Mouse (Mus musculus) hindbrain, embryonic 16.5 days (tissue): Measurements from ENCODE around the gene Vwa8. TPM values are rescaled to one million over a fixed set of nuclear protein-coding genes. Genes with fewer than 3 reads are reported as not detected.

Source experiments
- ATAC-seq: fragments of 200-750 bp; cut with Nextera tagmentation; 2 replicates; pipeline ENCODE4 v1.8.0; 2017; ENCODE audit warnings: moderate TSS enrichment, moderate library complexity
- H3K27ac ChIP-seq: fragments of 300-500 bp; sonication (generic); 2 replicates; pipeline ENCODE4 v1.5.1; 2014; ENCODE audit warnings: low read depth, mild to moderate bottlenecking, control low read depth, low read length, moderate library complexity
- H3K27me3 ChIP-seq: fragments of 300-500 bp; sonication (generic); replicated peaks from 2 replicates; pipeline ENCODE4 v1.6.1; 2014; ENCODE audit warnings: low read length; ENCODE audit not compliant: control insufficient read depth, insufficient read depth
- H3K36me3 ChIP-seq: fragments of 300-500 bp; sonication (generic); 2 replicates; pipeline ENCODE4 v1.6.1; 2014; ENCODE audit warnings: mild to moderate bottlenecking, low read length, moderate library complexity, mixed read lengths; ENCODE audit not compliant: control insufficient read depth, insufficient read depth
- H3K4me1 ChIP-seq: fragments of 300-500 bp; sonication (generic); 2 replicates; pipeline ENCODE4 v1.6.1; 2014; ENCODE audit warnings: low read depth, low read length; ENCODE audit not compliant: control insufficient read depth, insufficient read depth
- H3K4me2 ChIP-seq: fragments of 300-500 bp; sonication (generic); 2 replicates; pipeline ENCODE4 v1.6.1; 2014; ENCODE audit warnings: mild to moderate bottlenecking, low read length, control low read depth, moderate library complexity
- H3K4me3 ChIP-seq: fragments of 300-500 bp; sonication (generic); 2 replicates; pipeline ENCODE4 v1.5.1; 2014; ENCODE audit warnings: mild to moderate bottlenecking, low read length, control low read depth, moderate library complexity
- H3K9ac ChIP-seq: fragments of 300-500 bp; sonication (generic); 2 replicates; pipeline ENCODE4 v1.6.1; 2014; ENCODE audit warnings: low read depth, mild to moderate bottlenecking, control low read depth, low read length, moderate library complexity
- H3K9me3 ChIP-seq: fragments of 300-500 bp; sonication (generic); 2 replicates; pipeline ENCODE4 v1.6.1; 2014; ENCODE audit warnings: mild to moderate bottlenecking, low read length, moderate library complexity; ENCODE audit not compliant: control insufficient read depth
- WGBS: fragments of 180-500 bp; shearing (Covaris S2); extraction: QIAGEN DNeasy Blood & Tissue Kit; methylation state at CpG from one replicate; pipeline ENCODE4 v1.1.7; 2014; 5-methylcytosine and 5-hydroxymethylcytosine counted together
- polyA plus RNA-seq: library from polyadenylated mRNA; unstranded; fragments of >200 nt; fragmentation: Nextera tagmentation; extraction: Ambion mirVana; gene quantifications from 2 replicates; pipeline ENCODE4 v1.2.1, GENCODE M21; 2015

Gene Vwa8
- polyA plus RNA-seq, 1 experiment from 2014 or later = 7.9 TPM

DNA sequence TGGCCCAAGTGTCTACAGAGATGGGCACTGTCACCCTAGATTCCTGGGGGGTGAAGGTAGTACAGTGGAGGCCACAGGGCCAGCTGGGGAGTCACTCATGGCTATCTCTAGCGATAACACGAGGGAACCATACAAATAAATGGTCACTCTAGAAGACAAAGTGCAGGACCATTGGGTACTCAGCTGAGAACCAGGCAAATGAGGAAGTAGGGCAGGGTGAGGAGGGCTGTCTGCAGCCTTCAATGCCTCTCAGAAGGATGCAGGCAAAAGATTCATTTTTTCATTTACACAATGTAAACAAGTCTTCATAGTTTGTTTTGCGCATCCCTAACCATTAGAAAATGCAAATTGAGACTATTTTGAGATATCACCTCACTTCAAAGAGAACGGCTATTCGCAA, 384.8 kb downstream of the Vwa8 start:
- H3K36me3 ChIP-seq = no peaks in the 10 kb centered on the region
- WGBS = 91% methylated on average over 5 of the region's 5 CpGs
- H3K4me1 ChIP-seq = peaks cover 2% of the 10 kb centered on the region; the same call in 1 of the 2 replicates
- H3K27me3 ChIP-seq = no peaks in the 10 kb centered on the region
- ATAC-seq = no peak
- H3K9me3 ChIP-seq = no peaks in the 10 kb centered on the region
- no peak overlapping the region for H3K9ac ChIP-seq
- no peak overlapping the region for H3K4me2 ChIP-seq
- H3K27ac ChIP-seq = no peak overlapping the region
- H3K4me3 ChIP-seq = no peak overlapping the region

DNA sequence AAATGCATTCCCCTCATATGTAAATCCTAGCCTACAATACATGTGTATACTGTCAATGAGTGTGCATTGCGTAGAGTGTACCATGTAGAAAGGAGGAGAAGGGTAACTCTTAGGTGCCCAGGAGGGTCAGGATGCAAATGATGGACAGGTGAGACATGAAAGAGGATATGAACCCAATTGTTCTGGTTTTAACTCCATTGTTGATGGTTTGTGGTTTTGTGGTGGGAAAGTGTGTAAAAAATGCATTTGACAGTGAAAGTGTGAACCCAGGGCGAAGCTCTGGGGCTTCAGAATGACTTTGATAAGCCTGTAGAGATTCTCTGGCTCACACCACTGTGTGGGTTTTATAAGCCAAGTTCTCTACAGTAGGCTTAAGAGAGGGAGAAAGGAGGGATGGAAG, 385.7 kb downstream of the Vwa8 start:
- H3K27me3 ChIP-seq = no peaks in the 10 kb centered on the region
- H3K4me1 ChIP-seq = peaks cover 2% of the 10 kb centered on the region; the same call in 1 of the 2 replicates
- no peak overlapping the region for H3K4me3 ChIP-seq
- no peak for ATAC-seq
- no peak overlapping the region for H3K27ac ChIP-seq
- no peaks in the 10 kb centered on the region for H3K36me3 ChIP-seq
- no peaks in the 10 kb centered on the region for H3K9me3 ChIP-seq
- H3K4me2 ChIP-seq = no peak overlapping the region
- H3K9ac ChIP-seq = no peak overlapping the region
- WGBS = 98% methylated on average over 2 of the region's 2 CpGs

DNA sequence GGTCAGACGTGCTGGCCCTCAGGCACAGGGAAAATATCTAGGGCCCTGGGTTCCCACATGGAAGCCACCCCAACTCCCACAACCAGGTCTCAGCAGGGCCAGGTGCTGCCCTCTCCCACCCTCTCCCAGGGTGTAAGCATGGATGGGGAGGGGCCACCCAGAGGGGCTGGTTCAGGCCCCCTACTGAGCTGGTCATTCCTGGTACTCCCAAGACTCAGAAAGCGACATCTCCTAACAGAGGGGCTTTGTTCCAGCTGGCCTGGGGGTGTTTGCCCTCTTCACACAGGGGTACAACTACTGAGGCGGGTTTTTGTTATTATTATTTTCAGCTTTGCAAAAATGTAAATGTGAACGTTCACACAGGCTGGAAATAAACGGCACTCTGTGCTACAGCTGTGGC, 386.3 kb downstream of the Vwa8 start:
- Histone ChIP-seq H3K4me2 (no peak overlapping the region), H3K4me1 (peaks cover 2% of the 10 kb centered on the region; the same call in 1 of the 2 replicates), H3K9me3 (no peaks in the 10 kb centered on the region), H3K27me3 (no peaks in the 10 kb centered on the region), H3K36me3 (no peaks in the 10 kb centered on the region), H3K9ac (no peak overlapping the region), H3K27ac (no peak overlapping the region), H3K4me3 (no peak overlapping the region)
- WGBS = 56% methylated on average over 5 of the region's 5 CpGs
- ATAC-seq = no peak

DNA sequence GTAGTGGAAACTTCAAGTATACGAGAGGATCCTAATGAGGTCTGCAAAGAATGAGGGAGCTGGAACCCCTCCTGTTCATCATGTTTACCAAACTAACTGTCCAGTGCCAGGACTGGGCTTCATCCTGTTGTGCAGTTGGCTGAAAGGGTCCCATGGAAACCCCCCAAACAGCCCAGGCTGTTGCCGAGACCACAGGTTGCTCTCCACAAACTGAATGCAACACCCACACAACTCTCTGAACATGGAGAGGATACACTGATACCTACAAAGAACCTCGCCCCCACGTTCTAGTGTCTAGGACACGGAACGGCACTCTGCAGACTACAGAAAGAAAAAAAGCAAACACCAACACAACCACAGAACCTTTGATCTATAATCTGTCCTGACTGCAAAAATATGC, 387.4 kb downstream of the Vwa8 start:
- Histone ChIP-seq H3K9ac (no peak overlapping the region), H3K36me3 (no peaks in the 10 kb centered on the region), H3K4me1 (peaks cover 2% of the 10 kb centered on the region; the same call in 1 of the 2 replicates), H3K9me3 (peaks cover 2% of the 10 kb centered on the region; the same call in 1 of the 2 replicates), H3K27ac (no peak overlapping the region), H3K4me2 (no peak overlapping the region), H3K4me3 (no peak overlapping the region), H3K27me3 (no peaks in the 10 kb centered on the region)
- 73% methylated on average over 6 of the region's 6 CpGs for WGBS
- ATAC-seq = no peak

DNA sequence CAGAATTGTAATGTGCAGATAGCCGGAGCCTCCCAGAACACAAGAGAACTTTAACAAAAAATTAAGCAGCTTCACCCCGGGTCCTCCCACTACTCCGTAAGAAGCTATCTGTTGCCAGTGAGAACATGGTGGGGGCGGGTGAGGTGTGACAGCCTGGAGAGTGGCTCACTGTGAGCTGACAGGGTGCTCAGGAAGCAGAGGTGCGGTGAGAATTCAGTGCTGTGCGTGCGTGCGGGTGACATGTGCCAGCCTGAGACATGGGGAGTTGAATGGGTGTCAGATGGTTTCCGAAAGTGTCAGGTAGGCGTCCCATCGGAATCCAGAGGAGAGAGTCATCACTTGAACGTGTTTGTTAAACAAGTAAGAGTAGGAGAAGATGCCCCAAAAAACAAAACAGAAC, 390.6 kb downstream of the Vwa8 start:
- Histone ChIP-seq H3K4me2 (no peak overlapping the region), H3K4me1 (peaks cover 4% of the 10 kb centered on the region; the same call in 1 of the 2 replicates), H3K36me3 (no peaks in the 10 kb centered on the region), H3K27me3 (no peaks in the 10 kb centered on the region), H3K9me3 (peaks cover 2% of the 10 kb centered on the region; the same call in 1 of the 2 replicates), H3K27ac (no peak overlapping the region), H3K4me3 (no peak overlapping the region), H3K9ac (no peak overlapping the region)
- WGBS = 92% methylated on average over 12 of the region's 12 CpGs
- no peak for ATAC-seq

DNA sequence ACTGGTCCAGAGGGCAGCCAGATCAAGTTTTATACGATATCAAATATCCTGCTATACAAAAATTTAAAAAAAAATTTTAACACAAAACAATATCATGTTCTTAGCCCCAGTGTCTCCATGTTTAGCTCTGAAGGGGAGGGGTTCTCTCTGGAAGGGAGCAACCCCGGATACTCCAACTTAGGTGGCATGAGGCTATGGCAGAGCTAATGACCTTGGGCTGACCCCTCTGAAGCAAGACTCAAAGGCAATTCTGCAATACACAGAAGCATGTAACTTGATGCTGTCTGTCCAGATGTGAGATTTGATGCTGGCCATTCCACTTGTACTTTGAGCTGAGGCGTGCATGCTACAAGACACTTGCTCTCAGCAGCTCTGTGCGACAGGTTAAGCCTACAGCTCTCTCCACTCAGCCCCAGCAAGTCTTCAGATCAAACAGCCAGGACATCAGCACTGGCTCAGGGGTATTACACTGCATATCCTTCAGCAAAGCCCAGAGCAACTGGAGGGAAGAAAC, 392.3 kb downstream of the Vwa8 start:
- no peak overlapping the region for H3K4me2 ChIP-seq
- H3K4me1 ChIP-seq = peaks cover 7% of the 10 kb centered on the region; the same call in 1 of the 2 replicates
- H3K9ac ChIP-seq = no peak overlapping the region
- no peaks in the 10 kb centered on the region for H3K27me3 ChIP-seq
- H3K4me3 ChIP-seq = no peak overlapping the region
- WGBS = 86% methylated on average over 4 of the region's 4 CpGs
- peaks cover 2% of the 10 kb centered on the region; the same call in 1 of the 2 replicates for H3K9me3 ChIP-seq
- no peak for ATAC-seq
- H3K27ac ChIP-seq = no peak overlapping the region
- no peaks in the 10 kb centered on the region for H3K36me3 ChIP-seq

DNA sequence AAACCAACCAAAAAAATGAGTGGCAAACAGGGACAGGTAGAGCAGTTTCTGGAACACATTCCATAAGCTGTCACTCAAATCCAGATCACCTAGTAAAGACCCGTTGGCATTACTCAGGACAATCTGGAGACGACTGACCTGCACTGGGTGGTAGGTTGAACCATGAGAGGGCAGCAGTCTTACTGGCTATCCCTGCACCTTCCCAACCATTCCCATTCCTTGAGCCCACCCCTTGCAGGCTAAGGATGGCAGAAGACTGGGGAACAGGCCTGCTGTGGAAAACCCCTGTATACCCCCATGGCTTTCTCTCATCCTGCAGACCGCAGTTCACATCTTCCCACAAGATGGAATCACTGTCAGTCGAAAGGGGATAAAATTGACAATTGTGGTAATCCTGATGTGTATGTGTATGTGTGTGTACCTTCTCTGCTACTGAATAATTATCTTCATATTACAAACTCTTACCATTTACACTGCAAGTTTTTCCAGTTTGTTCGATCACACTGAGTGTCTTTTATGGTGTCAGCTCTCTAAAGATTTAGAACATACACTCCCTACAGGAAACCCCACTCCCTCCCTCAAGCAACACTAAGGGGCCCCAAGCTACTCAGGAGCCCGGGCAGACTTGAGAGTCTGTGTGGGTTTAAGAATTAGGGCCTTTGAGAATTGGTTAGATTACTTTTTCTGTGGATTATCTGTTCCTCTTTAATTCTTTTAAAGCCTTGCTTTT, 393.0 kb downstream of the Vwa8 start:
- ATAC-seq = no peak
- 83% methylated on average over 6 of the region's 6 CpGs for WGBS

DNA sequence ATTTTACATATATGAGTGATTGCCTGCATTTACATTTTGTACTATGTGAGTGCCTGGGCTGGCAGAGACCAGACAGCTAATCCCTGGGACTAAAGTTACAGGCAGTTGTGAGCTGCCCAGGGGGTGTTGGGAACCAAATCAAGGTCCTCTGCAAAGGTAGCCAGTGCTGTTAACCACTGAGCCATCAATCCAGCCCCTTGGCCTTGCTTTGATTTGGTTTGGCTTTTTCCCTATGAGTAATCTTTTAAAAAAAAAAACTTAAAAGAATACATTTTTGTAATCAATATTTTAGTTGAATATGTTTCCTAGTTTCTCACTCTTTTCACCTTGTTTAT, 393.5 kb downstream of the Vwa8 start:
- no peaks in the 10 kb centered on the region for H3K27me3 ChIP-seq
- no peak overlapping the region for H3K9ac ChIP-seq
- no peaks in the 10 kb centered on the region for H3K36me3 ChIP-seq
- 0 out of 2 replicates have a peak, but pooled peaks cover 5% of the 10 kb centered on the region for H3K4me1 ChIP-seq
- H3K4me3 ChIP-seq = no peak overlapping the region
- no peak for ATAC-seq
- H3K4me2 ChIP-seq = no peak overlapping the region
- H3K27ac ChIP-seq = no peak overlapping the region
- peaks cover 2% of the 10 kb centered on the region; the same call in 1 of the 2 replicates for H3K9me3 ChIP-seq

More for the DNA sequence above, 393.0 kb downstream of the Vwa8 start:
- no peak overlapping the region for H3K4me2 ChIP-seq
- no peak overlapping the region for H3K27ac ChIP-seq
- H3K36me3 ChIP-seq = no peaks in the 10 kb centered on the region
- peaks cover 6% of the 10 kb centered on the region; the same call in 1 of the 2 replicates for H3K4me1 ChIP-seq
- H3K4me3 ChIP-seq = no peak overlapping the region
- no peak overlapping the region for H3K9ac ChIP-seq
- peaks cover 2% of the 10 kb centered on the region; the same call in 1 of the 2 replicates for H3K9me3 ChIP-seq
- no peaks in the 10 kb centered on the region for H3K27me3 ChIP-seq

DNA sequence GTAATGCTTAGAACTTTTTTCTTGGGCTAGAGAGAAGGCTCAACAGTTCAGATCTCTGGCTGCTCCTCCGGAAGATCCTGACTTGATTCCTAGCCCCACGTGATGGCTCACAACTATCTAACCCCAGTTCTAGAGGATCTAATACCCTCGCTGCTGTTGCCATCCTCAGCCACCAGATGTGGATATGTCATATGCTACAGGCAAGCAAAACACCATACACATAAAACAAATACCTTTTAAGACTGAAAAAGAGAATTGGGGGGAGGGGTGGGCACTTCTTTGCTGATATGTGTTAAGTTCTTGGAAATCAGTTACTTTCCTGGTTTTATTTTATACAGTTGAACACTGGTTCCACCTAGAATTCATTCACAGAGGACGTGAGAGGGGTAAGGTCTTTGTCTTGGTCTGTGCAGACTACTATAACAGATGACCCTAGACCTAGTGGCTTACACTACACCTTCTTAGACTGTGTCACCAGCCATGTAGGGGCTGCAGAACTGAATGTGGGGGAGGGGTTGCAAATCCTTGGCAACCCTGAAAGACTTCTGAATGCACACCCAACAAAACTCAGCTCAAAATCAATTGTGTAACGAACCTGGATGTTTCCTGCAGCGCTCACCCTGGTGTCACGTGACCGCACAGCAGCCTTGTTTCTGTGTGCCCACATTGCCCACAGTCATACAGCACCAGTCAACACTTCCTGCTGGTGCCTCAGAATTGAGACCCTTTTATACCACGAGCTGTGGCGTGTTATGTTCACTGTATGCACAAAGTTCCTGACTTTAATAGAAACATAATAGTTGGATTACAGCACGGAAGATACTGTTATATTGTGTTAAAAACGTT, 394.4 kb downstream of the Vwa8 start:
- Histone ChIP-seq H3K9ac (no peak overlapping the region), H3K4me3 (no peak overlapping the region), H3K4me2 (no peak overlapping the region), H3K27me3 (no peaks in the 10 kb centered on the region), H3K36me3 (no peaks in the 10 kb centered on the region), H3K9me3 (peaks cover 2% of the 10 kb centered on the region; the same call in 1 of the 2 replicates), H3K27ac (no peak overlapping the region), H3K4me1 (0 out of 2 replicates have a peak, but pooled peaks cover 5% of the 10 kb centered on the region)
- 79% methylated on average over 12 of the region's 12 CpGs for WGBS
- peak; percentile 35; the same call in 1 of the 2 replicates for ATAC-seq
